Mouse (Mus musculus) heart, postnatal 25 days (tissue): ENCODE data around the gene Zfand5. TPM values are rescaled to one million over a fixed set of nuclear protein-coding genes. Genes with fewer than 3 reads are reported as not detected.

Experiments used
- DNase-seq: peaks from one replicate; pipeline ENCODE4 v3.0.0; 2022; ENCODE audit warnings: low spot score
- intact Hi-C: fragments of 180-260 bp; cut with DNase I; formaldehyde crosslinking; loops from one replicate; pipeline ENCODE4 v1.15.1; 2025
- total RNA-seq, 2 experiments: library from RNA; stranded (reverse); gene quantifications; 2 replicates each; pipeline ENCODE4 v1.2.3; 2021

Zfand5 gene
- total RNA-seq, 2 experiments from 2014 or later = 114 to 126 TPM

DNA sequence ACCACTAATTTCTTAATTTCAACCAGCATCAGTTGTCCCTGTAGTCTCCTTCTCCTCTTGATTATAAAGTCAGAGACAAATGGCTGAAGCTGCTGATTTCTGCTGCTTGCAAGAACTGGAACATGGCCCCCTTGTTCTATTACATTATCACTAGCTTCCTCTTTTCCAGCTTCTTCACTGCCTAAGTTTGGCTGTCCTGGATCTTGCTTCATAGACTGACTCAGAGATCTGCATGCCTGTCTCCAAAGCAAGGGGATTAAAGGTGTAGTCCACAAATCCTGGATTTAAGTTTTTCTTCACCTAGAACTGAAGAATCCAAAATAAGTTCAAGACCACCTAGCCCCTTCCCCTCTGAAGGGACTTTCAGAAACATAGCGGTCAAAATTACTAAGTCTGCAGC, 47.5 kb downstream of the Zfand5 start:
- intact Hi-C loops = no loop called here
- DNase-seq = no peak

DNA sequence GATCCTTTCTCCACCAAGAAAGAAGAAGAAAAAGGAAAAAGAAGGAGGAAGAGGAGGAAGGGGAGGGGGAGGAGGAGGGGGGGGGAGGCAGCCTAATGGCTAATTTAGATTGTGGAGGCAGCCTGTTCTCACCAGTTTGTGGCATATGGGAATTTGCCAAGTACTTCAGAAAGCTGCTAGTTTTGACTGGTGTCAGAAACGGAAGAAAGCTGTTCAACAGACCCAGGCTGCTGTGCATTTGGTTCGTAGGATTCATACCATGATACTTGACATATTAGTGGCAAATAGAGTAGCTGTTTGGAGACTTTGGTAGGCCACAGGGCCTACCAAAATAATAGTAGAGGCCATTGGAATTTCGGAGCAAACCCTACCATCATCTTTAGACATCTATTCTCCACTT, 53.3 kb downstream of the Zfand5 start:
- intact Hi-C loops = no loop called here
- no peak for DNase-seq

DNA sequence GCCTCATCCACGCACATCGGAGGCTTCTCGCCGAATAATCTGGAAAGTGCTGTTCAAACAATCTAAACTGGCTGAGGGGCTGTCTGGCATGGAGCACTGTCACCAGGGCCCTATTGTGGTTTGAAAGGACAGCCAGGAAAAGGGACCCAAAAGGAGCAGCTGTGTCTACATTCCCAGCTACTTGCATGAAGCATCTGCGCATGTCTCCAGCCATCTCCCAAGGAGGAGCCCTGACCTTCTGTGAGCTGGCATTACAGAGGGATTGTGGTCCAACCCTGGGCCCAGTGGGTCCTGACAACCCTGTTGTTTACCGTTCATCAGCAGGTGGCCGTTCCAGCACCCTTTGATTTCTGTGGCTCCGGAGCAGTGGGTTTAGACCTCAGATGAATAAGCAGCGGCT, 56.9 kb downstream of the Zfand5 start:
- intact Hi-C loops = no loop called here
- no peak for DNase-seq

DNA sequence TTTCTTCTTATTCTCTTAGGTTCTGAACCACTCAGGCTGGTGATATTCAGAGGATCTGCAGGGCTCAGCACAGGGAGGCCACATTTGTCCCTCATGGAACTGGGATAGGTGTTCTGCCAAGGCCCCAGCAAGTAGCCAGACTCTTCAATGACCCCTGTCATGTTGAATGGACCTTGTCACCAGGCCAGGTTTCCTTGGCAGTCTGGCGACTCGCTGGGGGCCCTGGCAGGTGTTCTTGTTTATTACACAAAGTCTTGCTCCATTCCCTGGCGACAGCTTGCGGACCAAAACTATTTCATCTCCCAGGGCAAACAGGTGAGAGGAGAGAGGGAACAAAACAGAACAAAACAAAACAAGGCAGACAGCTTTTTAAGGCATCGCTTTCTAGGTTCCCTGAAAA, 57.7 kb downstream of the Zfand5 start:
- intact Hi-C loops = loop anchor here (5.0 kb wide), 1 partner anchor 42 kb away; no protein-coding TSS in a partner anchor
- DNase-seq = peak; percentile 39

DNA sequence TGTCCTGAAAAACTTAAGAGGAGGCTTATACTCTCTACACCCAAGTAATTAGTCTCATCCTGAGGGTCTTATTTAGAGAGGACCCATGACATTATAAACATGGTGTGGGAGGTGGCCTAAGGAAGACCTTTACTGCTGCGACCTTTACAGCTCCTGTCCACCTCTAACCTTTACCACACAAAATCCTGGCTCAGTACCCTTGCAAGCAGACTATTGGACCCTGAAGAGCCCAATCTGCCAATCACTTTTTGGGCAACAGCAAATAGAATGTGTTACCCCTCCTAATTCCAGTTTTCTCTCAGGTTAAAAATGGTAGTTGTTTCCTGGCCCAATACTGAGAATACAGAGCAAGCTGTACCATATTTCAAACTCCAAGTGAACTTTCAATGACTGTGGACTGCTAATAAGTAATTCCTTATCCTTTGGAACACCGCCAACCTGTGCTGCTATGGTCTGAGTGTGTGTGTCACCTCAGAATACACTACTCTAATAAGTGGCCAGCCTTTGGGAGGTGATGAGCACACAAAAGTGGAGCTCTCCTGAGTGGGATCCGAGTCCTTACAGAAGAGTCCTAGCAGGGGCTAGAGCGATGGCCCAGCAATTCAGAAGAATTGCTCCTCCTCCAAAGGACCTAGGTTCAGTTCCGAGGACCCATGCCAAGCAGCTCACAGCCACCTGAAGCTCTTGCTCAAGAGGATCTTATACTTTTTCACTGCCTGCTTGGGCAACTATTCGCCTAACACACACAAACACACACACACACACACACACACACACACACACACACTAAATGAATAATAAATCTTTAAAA, 58.4 kb downstream of the Zfand5 start:
- no peak for DNase-seq
- intact Hi-C loops = loop anchor here (5.0 kb wide), 1 partner anchor 43 kb away; no protein-coding TSS in a partner anchor

DNA sequence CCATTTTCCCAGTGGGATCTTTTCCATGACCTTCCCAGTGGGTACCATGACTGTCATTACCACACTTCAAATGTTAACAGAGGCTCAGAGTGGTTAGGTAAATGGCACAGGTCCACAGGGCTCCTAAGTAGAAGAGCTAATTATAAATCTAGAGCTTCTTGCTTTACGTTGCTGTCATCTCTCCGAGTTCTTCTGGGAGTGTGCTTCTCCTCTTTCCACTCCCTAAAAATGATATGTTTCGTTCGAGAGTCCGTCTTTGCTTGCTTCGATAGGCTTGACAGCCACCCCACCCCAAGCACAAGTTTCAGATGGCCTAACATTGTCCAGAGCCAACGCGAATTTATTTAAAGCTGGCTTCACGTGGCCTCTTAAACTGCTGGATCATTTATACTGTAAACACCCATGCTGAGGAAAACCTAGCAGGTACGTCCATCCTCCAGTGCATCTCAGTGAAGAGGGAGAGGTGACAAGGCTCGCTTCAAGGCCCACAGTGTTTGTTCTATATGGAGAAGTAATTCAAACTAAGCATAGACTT, 59.6 kb downstream of the Zfand5 start:
- no peak for DNase-seq
- intact Hi-C loops = loop anchor here (5.0 kb wide), 1 partner anchor 44 kb away; no protein-coding TSS in a partner anchor

Other genes starting within 250 kb of the Zfand5 start
- gene Gda, start 201.2 kb downstream of the Zfand5 start, total RNA-seq = 10 to 100 TPM; 15.0 to 20.3 TPM